Mouse (Mus musculus): Measurements from ENCODE around the gene Ttll5.

GRCm38 (mm10) chr12:85792158-85792557 lies 32.3 kb upstream of the Ttll5 start:
- no peak for TF ChIP-seq CTCF (IDR thresholded peaks at IDR 0.05; ENCODE audit: low read depth, low read length)
- no peak for TF ChIP-seq GATA1 (IDR thresholded peaks at IDR 0.05; ENCODE audit: borderline replicate concordance, low read length)
- no peak for TF ChIP-seq POLR2AphosphoS5 (IDR thresholded peaks at IDR 0.05; ENCODE audit: insufficient replicate concordance, low read depth, low read length)
